Mouse (Mus musculus) limb, embryonic 10.5 days (tissue): ENCODE data around the gene Pramel7. TPM values are rescaled to one million over a fixed set of nuclear protein-coding genes. Genes with fewer than 3 reads are reported as not detected.
"Not testable (repeated sequence)": the region's sequence is repeated elsewhere in the genome, so short reads cannot be mapped to it uniquely, and the experiment has no call there.

Experiments used
- DNase-seq: peaks from one replicate; pipeline ENCODE4 v3.0.0-alpha.2; 2017; ENCODE audit warnings: low spot score
- H3K27ac ChIP-seq: fragments of 300-500 bp; sonication (generic); 2 replicates; pipeline ENCODE4 v1.5.1; 2016; ENCODE audit warnings: mild to moderate bottlenecking
- H3K27me3 ChIP-seq: fragments of 300-500 bp; sonication (generic); 2 replicates; pipeline ENCODE4 v1.6.1; 2016; ENCODE audit warnings: low read depth, mild to moderate bottlenecking; ENCODE audit not compliant: poor library complexity, severe bottlenecking
- H3K36me3 ChIP-seq: fragments of 300-500 bp; sonication (generic); 2 replicates; pipeline ENCODE4 v1.6.1; 2016; ENCODE audit warnings: mild to moderate bottlenecking, moderate library complexity
- H3K4me1 ChIP-seq: fragments of 300-500 bp; sonication (generic); 2 replicates; pipeline ENCODE4 v1.6.1; 2016
- H3K4me3 ChIP-seq: fragments of 300-500 bp; sonication (generic); 2 replicates; pipeline ENCODE4 v1.5.1; 2016; ENCODE audit warnings: mild to moderate bottlenecking, moderate library complexity
- H3K9me3 ChIP-seq: fragments of 300-500 bp; sonication (generic); replicated peaks from 2 replicates; pipeline ENCODE4 v1.6.1; 2016; ENCODE audit warnings: mild to moderate bottlenecking
- WGBS: fragments of 180-500 bp; shearing (Covaris S2); methylation state at CpG from one replicate; pipeline ENCODE4 v1.1.7; 2016; 5-methylcytosine and 5-hydroxymethylcytosine counted together
- polyA plus RNA-seq: library from polyadenylated mRNA; unstranded; fragments of >200 nt; fragmentation: Nextera tagmentation; extraction: Ambion mirVana; gene quantifications from 2 replicates; pipeline ENCODE4 v1.2.1, GENCODE M21; 2016

Gene Pramel7
- not detected in 2 replicates for polyA plus RNA-seq

GRCm38 (mm10) chr2:87496993-87497392, at the start of gene Pramel7:
TSS of gene Pramel7 (minus strand) at chr2:87497093.
- H3K27ac ChIP-seq, H3K4me3 ChIP-seq, H3K4me1 ChIP-seq, H3K27me3 ChIP-seq, H3K9me3 ChIP-seq, DNase-seq, H3K36me3 ChIP-seq: not testable (repeated sequence)
- whole genome bisulfite sequencing, result 89% methylated on average over 4 of the region's 5 CpGs

- Histone ChIP-seq H3K36me3 (no peaks in the 10 kb centered on the region), H3K9me3 (no peaks in the 10 kb centered on the region), H3K27ac (no peak within 1 kb of the TSS), H3K4me3 (no peak within 1 kb of the TSS), H3K4me1 (no peaks in the 10 kb centered on the region), H3K27me3 (no peaks in the 10 kb centered on the region)
- 95% methylated on average over 1 of the region's 1 CpGs for WGBS
- no peak for DNase-seq
Observed at GRCm38 (mm10) chr2:87545442-87545841, 48.5 kb upstream of the Pramel7 start, which contains the start of gene Olfr1128. TSS of gene Olfr1128 (minus strand) at chr2:87545542.

- Histone ChIP-seq H3K9me3 (no peaks in the 10 kb centered on the region), H3K27ac (no peak overlapping the region)
- no peak for DNase-seq
Observed at GRCm38 (mm10) chr2:87534826-87535225, 37.9 kb upstream of the Pramel7 start.

GRCm38 (mm10) chr2:87531496-87531895, 34.6 kb upstream of the Pramel7 start, which contains the start of gene Olfr153:
TSS of gene Olfr153 (plus strand) at chr2:87531796.
- H3K27ac ChIP-seq, result no peak within 1 kb of the TSS
- no peak for DNase-seq

More at GRCm38 (mm10) chr2:87534826-87535225, 37.9 kb upstream of the Pramel7 start:
- Histone ChIP-seq H3K4me3 (no peak overlapping the region), H3K36me3 (no peaks in the 10 kb centered on the region), H3K27me3 (no peaks in the 10 kb centered on the region), H3K4me1 (no peaks in the 10 kb centered on the region)
- 81% methylated on average over 2 of the region's 2 CpGs for WGBS

GRCm38 (mm10) chr2:87525899-87526616, 29.2 kb upstream of the Pramel7 start:
- H3K27me3 ChIP-seq, H3K4me1 ChIP-seq, H3K9me3 ChIP-seq, H3K36me3 ChIP-seq, H3K27ac ChIP-seq: not testable (repeated sequence)
- 0 out of 2 replicates have a peak overlapping the region, but pooled peaks have one; percentile 19 for H3K4me3 ChIP-seq
- WGBS, result 40% methylated on average over 39 of the region's 39 CpGs
- DNase-seq, result peak; percentile 35

More at GRCm38 (mm10) chr2:87531496-87531895, 34.6 kb upstream of the Pramel7 start, which contains the start of gene Olfr153:
- Histone ChIP-seq H3K9me3 (no peaks in the 10 kb centered on the region), H3K27me3 (no peaks in the 10 kb centered on the region), H3K4me3 (no peak within 1 kb of the TSS), H3K36me3 (no peaks in the 10 kb centered on the region), H3K4me1 (no peaks in the 10 kb centered on the region)

- Histone ChIP-seq H3K27ac (no peak overlapping the region), H3K4me1 (no peaks in the 10 kb centered on the region), H3K27me3 (no peaks in the 10 kb centered on the region), H3K9me3 (no peaks in the 10 kb centered on the region), H3K4me3 (no peak overlapping the region), H3K36me3 (no peaks in the 10 kb centered on the region)
- DNase-seq, result no peak
- 85% methylated on average over 4 of the region's 4 CpGs for WGBS
Observed at GRCm38 (mm10) chr2:87520651-87521050, 23.8 kb upstream of the Pramel7 start.

- Histone ChIP-seq H3K4me3 (no peak overlapping the region), H3K4me1 (no peaks in the 10 kb centered on the region), H3K9me3 (no peaks in the 10 kb centered on the region), H3K27ac (no peak overlapping the region), H3K27me3 (no peaks in the 10 kb centered on the region), H3K36me3 (no peaks in the 10 kb centered on the region)
- DNase-seq, result no peak
- WGBS, result 97% methylated on average over 3 of the region's 3 CpGs
Observed at GRCm38 (mm10) chr2:87516581-87516980, 19.7 kb upstream of the Pramel7 start.

GRCm38 (mm10) chr2:87515457-87516060, 18.7 kb upstream of the Pramel7 start:
- Histone ChIP-seq H3K27ac (no peak overlapping the region), H3K9me3 (no peaks in the 10 kb centered on the region), H3K27me3 (no peaks in the 10 kb centered on the region), H3K4me1 (no peaks in the 10 kb centered on the region), H3K4me3 (no peak overlapping the region), H3K36me3 (no peaks in the 10 kb centered on the region)
- no peak for DNase-seq
- 85% methylated on average over 7 of the region's 8 CpGs for WGBS

GRCm38 (mm10) chr2:87515046-87515445, 18.2 kb upstream of the Pramel7 start:
- WGBS, result 93% methylated on average over 2 of the region's 2 CpGs
- Histone ChIP-seq H3K27me3 (no peaks in the 10 kb centered on the region), H3K4me3 (no peak overlapping the region), H3K9me3 (no peaks in the 10 kb centered on the region), H3K4me1 (no peaks in the 10 kb centered on the region), H3K36me3 (no peaks in the 10 kb centered on the region), H3K27ac (no peak overlapping the region)
- DNase-seq, result no peak

- 90% methylated on average over 6 of the region's 6 CpGs for WGBS
Observed at GRCm38 (mm10) chr2:87506265-87506664, 9.4 kb upstream of the Pramel7 start, which contains the start of gene Pramel6. TSS of gene Pramel6 (plus strand) at chr2:87506565.

GRCm38 (mm10) chr2:87482276-87482675, 14.6 kb downstream of the Pramel7 start:
- Histone ChIP-seq H3K4me3 (no peak overlapping the region), H3K9me3 (no peaks in the 10 kb centered on the region), H3K4me1 (no peaks in the 10 kb centered on the region), H3K27ac (no peak overlapping the region), H3K36me3 (no peaks in the 10 kb centered on the region), H3K27me3 (no peaks in the 10 kb centered on the region)
- DNase-seq, result no peak
- 81% methylated on average over 2 of the region's 2 CpGs for WGBS

More at GRCm38 (mm10) chr2:87506265-87506664, 9.4 kb upstream of the Pramel7 start, which contains the start of gene Pramel6:
- H3K4me3 ChIP-seq, result no peak within 1 kb of the TSS
- no peak within 1 kb of the TSS for H3K27ac ChIP-seq
- no peak for DNase-seq
- no peaks in the 10 kb centered on the region for H3K9me3 ChIP-seq
- H3K4me1 ChIP-seq, result no peaks in the 10 kb centered on the region
- no peaks in the 10 kb centered on the region for H3K36me3 ChIP-seq
- H3K27me3 ChIP-seq, result no peaks in the 10 kb centered on the region

- H3K27ac ChIP-seq, result no peak overlapping the region
- WGBS, result 92% methylated on average over 4 of the region's 4 CpGs
Observed at GRCm38 (mm10) chr2:87481158-87481557, 15.7 kb downstream of the Pramel7 start.

GRCm38 (mm10) chr2:87480207-87480606, 16.7 kb downstream of the Pramel7 start:
- H3K27me3 ChIP-seq, result no peaks in the 10 kb centered on the region
- H3K4me1 ChIP-seq, result no peaks in the 10 kb centered on the region
- no peak overlapping the region for H3K27ac ChIP-seq
- H3K9me3 ChIP-seq, result no peaks in the 10 kb centered on the region
- H3K36me3 ChIP-seq, result no peaks in the 10 kb centered on the region
- no peak overlapping the region for H3K4me3 ChIP-seq
- no peak for DNase-seq

More at GRCm38 (mm10) chr2:87481158-87481557, 15.7 kb downstream of the Pramel7 start:
- Histone ChIP-seq H3K36me3 (no peaks in the 10 kb centered on the region), H3K27me3 (no peaks in the 10 kb centered on the region), H3K4me3 (no peak overlapping the region), H3K9me3 (no peaks in the 10 kb centered on the region), H3K4me1 (no peaks in the 10 kb centered on the region)
- DNase-seq, result no peak
